Mouse (Mus musculus) frontal cortex, postnatal 36 days (tissue): Measurements from ENCODE around the gene Snapc5.
"Not testable (repeated sequence)": the region's sequence is repeated elsewhere in the genome, so short reads cannot be mapped to it uniquely, and the experiment has no call there.

ENCODE experiments used
- DNase-seq, 2 experiments: peaks; one replicate each; pipeline ENCODE4 v3.0.0; 2022; ENCODE audit warnings: low spot score in 2 of 2

Gene Snapc5

GRCm38 (mm10) chr9:64178974-64179646 lies at the start of gene Snapc5:
TSS of gene Snapc5 (plus strand) at chr9:64179274.
- DNase-seq = peak; percentile 91 to 93

DNA sequence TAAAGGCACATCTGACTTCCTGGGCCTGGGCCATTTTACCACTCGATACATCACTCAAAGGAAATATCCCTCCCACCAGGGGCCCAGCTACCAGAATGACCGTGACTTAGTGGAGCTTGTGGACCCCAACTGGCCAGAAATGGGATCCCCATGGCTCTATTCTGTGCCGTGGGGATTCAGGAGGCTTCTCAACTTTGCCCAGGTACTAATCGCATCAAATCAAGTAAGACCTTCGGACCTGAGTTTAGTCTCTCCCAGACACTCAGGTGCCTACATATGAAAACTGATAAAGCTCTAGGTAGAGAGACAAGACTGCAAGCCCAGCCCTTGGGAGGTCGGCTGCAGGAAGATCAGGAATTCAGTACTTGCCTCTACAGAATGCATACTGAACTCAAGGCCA lies 47.5 kb upstream of the Snapc5 start:
- no peak for DNase-seq

- peak; percentile 67 to 74 for DNase-seq
These were observed 40.2 kb upstream of the Snapc5 start for GRCm38 (mm10) chr9:64138896-64139295.

DNA sequence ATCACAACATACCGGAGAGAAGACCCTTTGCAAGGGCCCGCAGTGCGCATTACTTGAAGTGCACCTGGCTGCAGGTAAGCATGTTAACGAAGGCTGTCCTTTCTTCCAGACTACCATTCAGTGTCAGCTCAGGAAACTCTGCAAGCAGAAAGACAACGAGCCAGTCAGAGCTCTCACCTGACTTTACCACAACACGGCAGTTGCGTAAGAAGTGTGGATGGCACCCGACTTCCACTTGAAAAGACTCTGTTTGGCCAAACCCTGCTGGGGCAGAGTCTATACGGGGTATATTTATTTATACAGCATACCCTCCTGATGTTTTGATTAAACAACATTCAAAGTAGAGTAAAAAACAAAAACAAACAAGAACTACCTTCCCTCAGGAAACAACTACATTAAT lies 39.2 kb upstream of the Snapc5 start:
- DNase-seq = no peak

GRCm38 (mm10) chr9:64156641-64157040 lies 22.4 kb upstream of the Snapc5 start:
- DNase-seq = no peak

- no peak for DNase-seq
These were observed 18.6 kb upstream of the Snapc5 start for GRCm38 (mm10) chr9:64160471-64160870.

DNA sequence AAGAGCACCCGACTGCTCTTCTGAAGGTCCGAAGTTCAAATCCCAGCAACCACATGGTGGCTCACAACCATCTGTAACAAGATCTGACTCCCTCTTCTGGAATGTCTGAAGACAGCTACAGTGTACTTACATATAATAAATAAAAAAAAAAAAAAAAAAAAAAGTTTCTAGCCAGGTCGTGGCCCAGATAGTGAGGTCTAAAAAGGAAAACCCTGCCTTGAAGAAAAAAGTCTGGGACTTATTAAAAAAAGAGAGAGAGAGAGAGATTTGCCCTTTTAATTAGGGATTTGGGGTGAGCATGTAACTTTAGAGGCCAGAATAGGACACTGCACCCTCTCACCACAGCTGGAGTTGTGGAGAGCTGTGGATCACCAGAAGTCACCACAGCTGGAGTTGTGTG lies 9.1 kb upstream of the Snapc5 start:
- DNase-seq = not testable (repeated sequence)

GRCm38 (mm10) chr9:64172145-64172815 lies 6.8 kb upstream of the Snapc5 start:
- no peak for DNase-seq

- DNase-seq = peak; percentile 81 to 86
These were observed 6.0 kb upstream of the Snapc5 start, which contains the start of the genes Zwilch and Rpl4 for GRCm38 (mm10) chr9:64172816-64173665. TSS of gene Zwilch (minus strand) at chr9:64173104. TSS of gene Rpl4 (plus strand) at chr9:64173375.

DNA sequence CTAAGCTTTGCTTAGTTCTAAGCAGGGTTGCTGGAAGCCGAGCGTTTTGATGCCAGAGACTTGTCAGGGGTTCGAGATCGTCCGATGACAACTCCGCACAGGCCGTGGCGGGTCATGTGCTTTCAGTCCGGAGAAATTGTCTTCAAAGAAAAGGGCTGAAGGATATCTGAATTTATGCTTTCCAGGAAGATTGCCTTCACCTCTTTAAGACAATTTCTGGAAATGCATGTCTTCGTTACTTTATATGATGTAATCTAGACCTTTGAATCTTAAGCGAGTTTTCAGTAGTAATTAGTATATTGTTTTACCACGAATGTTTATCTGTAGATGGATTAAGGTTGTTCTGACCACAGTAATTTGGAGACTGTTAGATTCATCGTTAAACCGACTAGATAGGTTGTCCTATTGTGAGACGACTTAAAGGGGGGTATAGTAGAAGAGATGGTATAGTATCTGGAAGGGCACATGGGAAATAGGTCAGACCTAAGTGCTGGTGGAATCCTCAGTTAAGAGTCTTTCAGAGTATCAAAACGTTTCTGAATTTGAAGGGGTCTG lies 5.3 kb upstream of the Snapc5 start:
- no peak for DNase-seq

- no peak for DNase-seq
These were observed 4.7 kb upstream of the Snapc5 start for GRCm38 (mm10) chr9:64174341-64174740.

DNA sequence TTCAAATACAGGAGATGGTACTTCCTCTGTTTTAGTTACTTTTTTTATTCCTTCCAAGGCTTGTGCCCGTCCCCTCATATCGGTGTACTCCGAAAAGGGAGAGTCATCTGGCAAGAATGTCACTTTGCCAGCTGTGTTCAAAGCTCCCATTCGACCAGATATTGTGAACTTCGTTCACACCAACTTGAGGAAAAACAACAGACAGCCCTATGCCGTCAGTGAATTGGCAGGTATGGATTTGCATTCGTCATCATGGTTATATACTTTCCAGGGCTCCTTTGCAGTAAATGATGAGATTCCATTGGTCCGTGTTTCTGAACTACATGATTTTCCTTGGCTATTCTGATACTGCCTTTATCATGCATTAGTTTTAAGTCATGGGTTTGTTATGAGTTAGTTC lies 4.3 kb upstream of the Snapc5 start:
- DNase-seq = no peak

GRCm38 (mm10) chr9:64175378-64175777 lies 3.7 kb upstream of the Snapc5 start:
- no peak for DNase-seq

DNA sequence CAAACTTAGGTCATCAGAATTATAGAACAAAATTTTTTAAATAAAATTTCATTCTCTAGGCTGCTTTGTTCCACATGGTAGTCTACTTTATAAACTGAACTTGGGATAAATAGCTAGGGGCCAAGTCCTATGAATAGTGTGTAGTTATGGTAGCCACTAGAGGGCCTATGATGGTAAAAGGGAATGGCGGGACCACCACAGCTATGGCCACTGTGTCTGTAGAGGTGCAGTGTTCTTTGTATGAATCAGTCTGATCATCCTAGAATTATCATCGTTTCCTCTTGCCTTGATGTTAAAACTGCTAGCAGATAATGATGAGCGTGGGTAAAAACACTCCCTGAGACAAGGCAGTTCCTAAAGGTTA lies 482 bp upstream of the Snapc5 start:
- DNase-seq = no peak

DNA sequence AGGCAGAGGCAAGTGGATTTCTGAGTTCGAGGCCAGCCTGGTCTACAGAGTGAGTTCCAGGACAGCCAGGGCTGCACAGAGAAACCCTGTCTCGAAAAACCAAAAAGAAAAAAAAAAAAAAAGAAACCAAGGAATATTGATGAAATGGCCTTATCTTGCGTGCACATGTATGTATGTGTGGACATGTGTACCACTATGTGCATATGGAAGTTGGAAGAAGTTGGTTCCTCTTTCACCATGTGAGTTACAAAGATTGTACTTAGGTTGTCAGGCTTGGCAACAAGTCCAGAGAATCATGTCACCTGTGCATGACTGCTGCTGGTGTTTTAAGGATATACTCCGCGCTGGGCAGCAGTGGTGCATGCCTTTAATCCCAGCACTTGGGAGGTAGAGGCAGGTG lies 4.2 kb downstream of the Snapc5 start:
- DNase-seq = not testable (repeated sequence)

DNA sequence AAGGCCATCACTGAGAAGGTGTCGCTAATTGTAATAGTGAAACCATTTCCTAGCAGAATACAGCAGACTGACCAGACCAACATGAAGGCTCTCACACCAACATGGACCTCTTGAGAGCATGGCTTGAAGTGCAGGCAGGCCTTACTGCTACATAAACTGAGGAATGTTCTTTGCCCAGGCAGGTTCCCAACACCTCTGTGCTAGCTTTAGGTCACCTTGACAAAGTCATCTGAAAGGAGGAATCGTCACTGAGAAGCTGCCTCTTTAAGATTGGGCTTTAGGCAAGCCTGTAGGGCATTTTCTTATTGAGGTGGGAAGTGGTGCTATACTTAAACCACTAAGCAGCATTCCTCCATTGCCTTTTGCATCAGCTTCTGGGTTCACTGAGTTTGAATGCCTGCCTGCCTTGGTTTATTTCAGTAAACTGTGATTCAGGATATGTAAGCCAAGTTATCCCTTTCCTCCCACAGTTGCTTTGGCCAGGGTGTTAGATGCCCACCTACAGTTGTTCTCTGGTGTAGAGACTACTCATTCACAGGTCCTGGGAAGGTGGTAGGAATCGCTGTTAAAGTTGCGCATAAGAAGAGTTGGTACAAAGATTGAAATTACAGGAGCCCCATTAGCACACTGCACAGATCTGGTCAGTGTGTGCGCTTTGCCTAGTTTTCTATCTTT lies 5.2 kb downstream of the Snapc5 start:
- no peak for DNase-seq

GRCm38 (mm10) chr9:64193879-64194278 lies 14.8 kb downstream of the Snapc5 start:
- DNase-seq = no peak

DNA sequence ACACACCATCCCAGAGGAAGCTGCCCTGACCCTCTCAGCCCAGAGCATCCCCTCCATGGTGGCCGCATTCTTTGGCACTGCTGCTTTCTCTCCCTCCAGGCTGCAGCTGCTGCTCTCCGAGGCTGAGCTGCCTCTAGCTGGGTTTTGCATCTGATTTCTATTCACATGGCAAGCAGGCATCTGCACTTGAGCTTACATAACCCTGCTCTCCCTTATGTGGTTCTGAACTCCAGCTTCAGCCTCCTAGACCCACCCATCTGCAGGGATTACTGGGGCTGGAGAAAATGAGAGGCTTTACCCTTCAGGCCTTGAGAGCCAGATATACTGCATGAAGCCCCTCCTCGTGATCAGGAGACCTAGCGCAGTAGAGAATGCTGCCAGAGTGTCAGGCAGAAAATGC lies 16.5 kb downstream of the Snapc5 start:
- DNase-seq = peak; percentile 71 to 83

DNA sequence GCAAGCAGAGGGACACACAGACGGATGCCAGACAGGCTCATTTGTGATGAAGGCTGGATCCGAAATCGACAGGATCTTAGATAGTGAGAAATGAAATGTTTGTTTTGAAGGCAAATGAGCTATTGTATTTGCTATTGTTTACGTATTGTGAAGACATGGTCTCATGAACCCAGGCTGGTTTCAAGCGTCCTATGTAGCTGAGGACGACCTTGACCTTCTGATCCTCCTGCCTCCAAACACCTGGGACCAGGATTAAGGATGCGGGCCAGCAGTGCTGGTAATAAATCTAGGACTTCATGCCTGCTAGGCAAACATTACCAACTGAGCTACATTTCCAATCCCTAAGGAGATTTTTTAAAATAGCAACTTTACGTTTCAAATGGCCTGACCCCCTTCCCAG lies 18.4 kb downstream of the Snapc5 start:
- no peak for DNase-seq

DNA sequence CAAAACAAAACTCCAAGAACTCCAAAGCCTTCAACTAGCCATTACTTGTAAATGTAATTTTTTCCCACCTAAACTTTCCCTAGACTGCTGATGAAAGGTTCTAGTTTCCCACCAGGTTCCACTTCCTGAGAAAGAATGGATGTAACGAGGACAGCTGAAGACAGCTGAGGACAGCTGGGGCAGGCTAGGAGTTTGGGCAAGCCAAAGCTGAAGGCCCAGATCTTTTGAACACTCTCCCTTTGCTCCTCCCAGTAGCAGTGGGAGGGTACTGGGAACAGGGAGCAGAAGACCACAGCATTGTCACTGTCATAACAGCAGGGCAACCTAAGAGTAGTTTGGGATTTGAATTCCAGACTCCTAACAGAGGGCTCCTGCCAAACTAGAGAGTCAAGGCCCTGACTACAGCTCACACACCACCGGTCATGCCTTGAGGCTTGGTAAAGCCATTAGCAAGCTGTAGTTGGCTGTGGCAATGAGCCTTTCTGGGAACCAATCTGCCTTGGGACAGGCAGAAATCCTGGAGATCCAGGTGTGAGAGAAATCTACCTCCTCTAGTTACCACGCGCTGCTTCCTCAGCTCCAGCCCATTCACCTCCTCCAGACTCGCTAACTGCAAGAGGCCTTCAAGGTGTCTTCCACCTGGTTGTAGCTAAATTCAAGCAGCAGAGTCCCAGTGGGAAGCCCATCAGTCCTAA lies 19.1 kb downstream of the Snapc5 start:
- no peak for DNase-seq
